Mouse (Mus musculus) forebrain, embryonic 16.5 days (tissue): ENCODE measurements around the gene 2610044O15Rik8. TPM values are rescaled to one million over a fixed set of nuclear protein-coding genes. Genes with fewer than 3 reads are reported as not detected.
"Not testable (repeated sequence)": the region's sequence is repeated elsewhere in the genome, so short reads cannot be mapped to it uniquely, and the experiment has no call there.

Experiments
- ATAC-seq: fragments of 200-750 bp; cut with Nextera tagmentation; 2 replicates; pipeline ENCODE4 v1.8.0; 2017; ENCODE audit warnings: mild to moderate bottlenecking, moderate library complexity
- H3K27ac ChIP-seq: fragments of 300-500 bp; sonication (generic); 2 replicates; pipeline ENCODE4 v1.5.1; 2014; ENCODE audit warnings: low read length, control low read depth
- H3K27me3 ChIP-seq: fragments of 300-500 bp; sonication (generic); replicated peaks from 2 replicates; pipeline ENCODE4 v1.6.1; 2014; ENCODE audit warnings: low read length; ENCODE audit not compliant: control insufficient read depth, insufficient read depth
- H3K36me3 ChIP-seq: fragments of 300-500 bp; sonication (generic); 2 replicates; pipeline ENCODE4 v1.6.1; 2014; ENCODE audit not compliant: control insufficient read depth, insufficient read depth
- H3K4me1 ChIP-seq: fragments of 300-500 bp; sonication (generic); replicated peaks from 2 replicates; pipeline ENCODE4 v1.6.1; 2014; ENCODE audit warnings: low read length; ENCODE audit not compliant: control insufficient read depth, insufficient read depth
- H3K4me2 ChIP-seq: fragments of 300-500 bp; sonication (generic); 2 replicates; pipeline ENCODE4 v1.6.1; 2014; ENCODE audit warnings: mild to moderate bottlenecking, low read length, control low read depth
- H3K4me3 ChIP-seq: fragments of 300-500 bp; sonication (generic); replicated peaks from 2 replicates; pipeline ENCODE4 v1.5.1; 2014; ENCODE audit warnings: mild to moderate bottlenecking, low read length, control low read depth
- H3K9ac ChIP-seq: fragments of 300-500 bp; sonication (generic); replicated peaks from 2 replicates; pipeline ENCODE4 v1.6.1; 2014; ENCODE audit warnings: low read depth, low read length, control low read depth
- H3K9me3 ChIP-seq: fragments of 300-500 bp; sonication (generic); 2 replicates; pipeline ENCODE4 v1.6.1; 2016; ENCODE audit warnings: low read length; ENCODE audit not compliant: control insufficient read depth
- WGBS: fragments of 180-500 bp; shearing (Covaris S2); extraction: QIAGEN DNeasy Blood & Tissue Kit; methylation state at CpG from one replicate; pipeline ENCODE4 v1.1.7; 2014; 5-methylcytosine and 5-hydroxymethylcytosine counted together
- polyA plus RNA-seq: library from polyadenylated mRNA; unstranded; fragments of >200 nt; fragmentation: Nextera tagmentation; extraction: Ambion mirVana; gene quantifications from 2 replicates; pipeline ENCODE4 v1.2.1, GENCODE M21; 2015

The 2610044O15Rik8 gene
- 31.1 TPM in 2 replicates for polyA plus RNA-seq

DNA sequence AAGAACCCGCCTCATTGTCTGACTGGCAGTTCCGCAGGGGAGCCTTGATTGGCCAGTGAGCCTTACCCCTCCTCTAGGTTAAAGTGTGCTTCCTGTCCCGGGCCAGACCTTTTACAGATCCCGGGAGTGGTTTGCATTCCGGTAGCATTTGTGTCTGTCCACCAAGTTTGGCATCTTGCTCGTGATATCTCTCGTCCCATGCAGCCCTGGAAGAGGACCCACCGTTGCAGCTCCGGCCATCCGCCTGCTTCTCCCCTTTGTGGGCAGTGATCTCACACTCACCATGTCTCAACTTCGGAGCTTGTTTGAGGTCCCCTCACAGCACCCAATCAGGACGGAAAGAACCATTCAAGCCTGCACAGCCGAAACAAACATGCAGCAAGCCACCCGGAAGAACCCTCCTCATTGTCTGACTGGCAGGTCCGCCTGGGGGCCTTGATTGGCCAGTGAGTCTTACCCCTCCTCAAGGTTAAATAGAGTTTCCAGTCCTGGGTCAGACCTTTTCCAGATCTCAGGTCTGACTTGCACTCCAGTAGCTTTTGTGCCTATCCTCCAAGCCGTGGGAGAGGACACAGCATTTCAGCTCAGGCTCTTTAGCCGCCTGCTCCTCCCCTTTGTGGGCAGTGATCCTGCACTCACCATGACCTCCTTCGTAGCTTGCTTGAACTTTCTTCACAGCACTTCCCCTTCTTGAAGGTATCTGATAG lies at the start of gene 2610044O15Rik8:
2610044O15Rik8 (minus strand) TSS at position 380 of the 707 bp plus-strand sequence.
- Histone ChIP-seq H3K36me3 (no peaks in the 10 kb centered on the region), H3K27ac (peak within 1 kb of the TSS; percentile 92), H3K27me3 (no peaks in the 10 kb centered on the region), H3K9ac (peak within 1 kb of the TSS; percentile 68), H3K4me1 (peaks cover 12% of the 10 kb centered on the region), H3K9me3 (no peaks in the 10 kb centered on the region), H3K4me3 (peak within 1 kb of the TSS; percentile 67), H3K4me2 (peak within 1 kb of the TSS; percentile 66)
- peak; percentile 100 for ATAC-seq
- WGBS = 2% methylated on average over 18 of the region's 18 CpGs

DNA sequence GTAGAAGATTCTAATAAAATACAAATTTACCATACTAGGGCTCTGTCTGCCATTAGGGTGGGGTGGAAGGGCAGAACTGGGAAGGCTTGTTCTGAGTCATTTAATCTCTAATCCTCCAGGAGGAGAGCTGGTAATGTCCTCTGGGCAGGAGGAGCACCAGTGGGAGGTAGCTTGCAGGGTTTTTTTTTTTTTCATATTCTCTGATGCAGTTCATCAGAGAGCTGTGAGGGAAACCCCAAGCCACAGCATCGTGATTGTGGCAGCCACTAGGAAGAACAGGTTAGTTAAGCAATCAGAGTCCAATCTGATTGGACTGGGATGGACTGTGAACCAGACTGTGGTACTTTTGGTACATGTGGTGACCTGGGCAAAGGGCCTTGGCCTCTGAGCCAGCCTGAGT lies 31.7 kb upstream of the 2610044O15Rik8 start:
- no peak for ATAC-seq
- Histone ChIP-seq H3K9me3 (peaks cover 12% of the 10 kb centered on the region), H3K27me3 (no peaks in the 10 kb centered on the region), H3K4me3 (no peak overlapping the region), H3K4me1 (0 out of 2 replicates have a peak, but pooled peaks cover 4% of the 10 kb centered on the region), H3K27ac (no peak overlapping the region), H3K9ac (no peak overlapping the region), H3K36me3 (peaks cover 11% of the 10 kb centered on the region), H3K4me2 (no peak overlapping the region)
- 92% methylated on average over 1 of the region's 1 CpGs for WGBS

DNA sequence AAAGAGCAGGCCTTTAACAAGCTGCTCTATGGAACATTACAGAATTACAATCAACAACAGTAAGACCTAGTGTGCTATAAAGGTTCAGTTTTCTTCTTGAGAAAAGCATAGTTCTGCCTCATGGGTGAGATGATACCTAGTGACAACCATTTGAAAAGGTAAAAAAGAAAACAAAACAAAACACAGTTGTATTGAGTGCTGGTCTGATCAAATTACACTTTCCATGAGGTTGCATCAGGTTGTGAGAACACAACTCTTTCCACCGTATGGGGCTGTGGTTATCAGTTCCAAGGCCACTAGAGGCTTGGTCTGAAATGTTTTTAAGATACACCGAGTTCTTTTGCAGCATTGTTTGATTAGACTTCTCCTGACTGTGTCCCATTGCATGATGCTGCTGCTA lies 30.1 kb upstream of the 2610044O15Rik8 start:
- H3K9me3 ChIP-seq = peaks cover 12% of the 10 kb centered on the region
- peak overlapping the region; percentile 49 for H3K4me3 ChIP-seq
- H3K36me3 ChIP-seq = peaks cover 11% of the 10 kb centered on the region
- H3K4me1 ChIP-seq = 0 out of 2 replicates have a peak, but pooled peaks cover 4% of the 10 kb centered on the region
- H3K9ac ChIP-seq = no peak overlapping the region; the same call in 1 of the 2 replicates
- H3K27me3 ChIP-seq = no peaks in the 10 kb centered on the region
- no peak overlapping the region for H3K27ac ChIP-seq
- peak overlapping the region; percentile 54 for H3K4me2 ChIP-seq
- ATAC-seq = no peak
- WGBS = 86% methylated on average over 2 of the region's 2 CpGs

DNA sequence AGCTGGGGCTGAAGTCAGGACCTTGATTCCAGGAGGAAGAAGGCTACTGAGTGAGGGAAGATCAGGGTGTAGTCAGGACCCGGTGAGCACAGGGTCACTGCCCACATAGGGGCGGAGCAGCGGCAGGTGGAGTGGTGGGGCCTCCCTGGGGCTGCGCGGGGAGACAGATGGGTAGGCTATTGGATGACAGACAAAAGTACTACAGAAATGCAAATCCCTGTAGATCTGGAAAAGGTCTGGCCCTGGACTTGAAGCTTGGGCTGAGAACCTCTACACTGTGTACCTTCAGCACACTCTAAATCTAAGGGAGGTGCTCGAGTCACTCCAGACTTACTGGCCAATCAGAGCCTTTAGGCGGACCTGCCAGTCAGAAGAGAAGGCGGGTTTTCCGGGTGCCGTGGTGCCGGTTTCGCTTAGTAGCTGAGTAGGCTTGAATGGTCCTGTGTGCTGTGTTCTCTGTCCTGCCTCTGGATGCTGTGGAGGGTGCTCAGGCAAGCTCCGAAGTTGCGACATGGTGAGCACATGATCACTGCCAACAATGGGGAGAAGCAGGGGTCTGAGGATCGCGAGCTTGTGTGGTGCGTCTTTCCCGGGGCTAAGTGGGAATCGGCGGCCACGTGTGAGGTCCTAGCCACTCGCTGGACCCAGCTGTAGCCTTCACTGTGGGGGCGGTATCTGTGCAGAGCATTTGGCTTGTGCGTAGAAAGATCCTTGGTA lies 29.2 kb upstream of the 2610044O15Rik8 start:
- H3K4me3 ChIP-seq = peak overlapping the region; percentile 49
- H3K36me3 ChIP-seq, H3K9me3 ChIP-seq, H3K4me1 ChIP-seq, H3K27me3 ChIP-seq, H3K27ac ChIP-seq: not testable (repeated sequence)
- H3K9ac ChIP-seq = peak overlapping the region; percentile 62
- WGBS = under 1% methylated on average over 23 of the region's 24 CpGs
- peak overlapping the region; percentile 83 for H3K4me2 ChIP-seq
- ATAC-seq = peak; percentile 99

DNA sequence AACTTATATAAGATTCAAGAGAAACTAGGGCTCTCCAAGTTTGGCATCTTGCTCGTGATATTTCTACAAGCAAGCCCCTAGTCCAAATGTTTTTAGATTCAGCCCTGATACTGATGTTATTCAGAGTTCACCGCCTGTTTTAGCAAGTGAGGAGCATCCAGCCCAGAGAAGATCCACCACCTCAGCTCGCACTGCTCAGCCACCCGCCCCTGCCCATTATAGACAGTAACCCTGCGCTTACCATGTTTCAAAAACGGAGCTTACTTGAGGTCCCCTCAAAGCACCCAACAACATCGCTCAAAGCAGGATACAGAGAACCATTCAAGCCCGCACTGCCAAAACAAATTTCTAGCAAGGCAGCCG lies 561 bp downstream of the 2610044O15Rik8 start:
- WGBS = 2% methylated on average over 9 of the region's 9 CpGs
- no peak for ATAC-seq

More for the DNA sequence above, 561 bp downstream of the 2610044O15Rik8 start:
- Histone ChIP-seq H3K4me1 (peaks cover 12% of the 10 kb centered on the region), H3K36me3 (no peaks in the 10 kb centered on the region), H3K9ac (peak overlapping the region; percentile 68), H3K4me2 (peak overlapping the region; percentile 66), H3K27ac (peak overlapping the region; percentile 67; the same call in 1 of the 2 replicates), H3K27me3 (no peaks in the 10 kb centered on the region), H3K9me3 (no peaks in the 10 kb centered on the region), H3K4me3 (peak overlapping the region; percentile 67)

Other genes with a start within 250 kb of the 2610044O15Rik8 start
- not detected in 2 replicates for gene Ccdc7a, start 168.9 kb downstream of the 2610044O15Rik8 start, polyA plus RNA-seq
- not detected in 2 replicates for gene Ccdc7b, start 167.3 kb downstream of the 2610044O15Rik8 start, polyA plus RNA-seq
- not detected in 2 replicates for gene Gm10999, start 102.7 kb downstream of the 2610044O15Rik8 start, polyA plus RNA-seq